Mouse (Mus musculus) kidney, postnatal 4 days (tissue): ENCODE measurements around the gene Eif2b3.

Source experiments
- DNase-seq, 2 experiments: peaks; one replicate each; pipeline ENCODE4 v3.0.0; 2021; ENCODE audit warnings: mixed read lengths in 2 of 2

Gene Eif2b3

GRCm38 (mm10) chr4:117125348-117125909, 106.2 kb downstream of the Eif2b3 start, which contains the start of gene Btbd19:
TSS of gene Btbd19 (minus strand) at chr4:117125725.
- DNase-seq, result peak; percentile 85 to 89

GRCm38 (mm10) chr4:117125910-117126674, 106.9 kb downstream of the Eif2b3 start:
- peak; percentile 77 to 87 for DNase-seq

GRCm38 (mm10) chr4:117126675-117127290, 107.6 kb downstream of the Eif2b3 start, which contains the start of gene Tctex1d4:
TSS of gene Tctex1d4 (plus strand) at chr4:117126794.
- DNase-seq, result no peak

- DNase-seq, result no peak
These were observed 108.9 kb downstream of the Eif2b3 start for GRCm38 (mm10) chr4:117127991-117128686.

- DNase-seq, result no peak
These were observed 111.6 kb downstream of the Eif2b3 start for GRCm38 (mm10) chr4:117130790-117131189.

GRCm38 (mm10) chr4:117131198-117131597, 112.0 kb downstream of the Eif2b3 start:
- DNase-seq, result no peak

GRCm38 (mm10) chr4:117131890-117132793, 112.9 kb downstream of the Eif2b3 start:
- no peak for DNase-seq

- no peak for DNase-seq
These were observed 113.6 kb downstream of the Eif2b3 start for GRCm38 (mm10) chr4:117132794-117133143.

GRCm38 (mm10) chr4:117133366-117133796, 114.2 kb downstream of the Eif2b3 start:
- no peak for DNase-seq

GRCm38 (mm10) chr4:117133817-117134600, 114.8 kb downstream of the Eif2b3 start, which contains the start of gene Plk3:
TSS of gene Plk3 (minus strand) at chr4:117133963.
- DNase-seq, result peak; percentile 98

- DNase-seq, result no peak
These were observed 115.4 kb downstream of the Eif2b3 start for GRCm38 (mm10) chr4:117134601-117134995.

GRCm38 (mm10) chr4:117136034-117136433, 116.8 kb downstream of the Eif2b3 start:
- DNase-seq, result peak; percentile 46 to 66
